Mouse (Mus musculus) heart, postnatal 0 days (tissue): ENCODE measurements around the gene Elp6. TPM values are rescaled to one million over a fixed set of nuclear protein-coding genes. Genes with fewer than 3 reads are reported as not detected.

Experiments
- ATAC-seq: fragments of 200-750 bp; cut with Nextera tagmentation; 2 replicates; pipeline ENCODE4 v1.8.0; 2017; ENCODE audit warnings: low read depth, moderate number of reproducible peaks, moderate library complexity; ENCODE audit not compliant: insufficient read depth
- DNase-seq: peaks from one replicate; pipeline ENCODE4 v3.0.0-alpha.2; 2016; ENCODE audit warnings: low spot score
- H3K27ac ChIP-seq: fragments of 300-500 bp; sonication (generic); 2 replicates; pipeline ENCODE4 v1.5.1; 2014; ENCODE audit warnings: low read depth, mild to moderate bottlenecking
- H3K27me3 ChIP-seq: fragments of 300-500 bp; sonication (generic); 2 replicates; pipeline ENCODE4 v1.6.1; 2014; ENCODE audit warnings: low read length, mixed read lengths; ENCODE audit not compliant: control insufficient read depth, insufficient read depth
- H3K36me3 ChIP-seq: fragments of 300-500 bp; sonication (generic); replicated peaks from 2 replicates; pipeline ENCODE4 v1.6.1; 2014; ENCODE audit warnings: low read length, mixed read lengths; ENCODE audit not compliant: control insufficient read depth, insufficient read depth
- H3K4me1 ChIP-seq: fragments of 300-500 bp; sonication (generic); 2 replicates; pipeline ENCODE4 v1.6.1; 2014; ENCODE audit warnings: antibody characterized with exemption; ENCODE audit not compliant: control insufficient read depth, insufficient read depth
- H3K4me2 ChIP-seq: fragments of 300-500 bp; sonication (generic); 2 replicates; pipeline ENCODE4 v1.6.1; 2014; ENCODE audit warnings: low read depth, mild to moderate bottlenecking, low read length, moderate library complexity
- H3K4me3 ChIP-seq: fragments of 300-500 bp; sonication (generic); 2 replicates; pipeline ENCODE4 v1.5.1; 2014; ENCODE audit warnings: low read depth, low read length
- H3K9ac ChIP-seq: fragments of 300-500 bp; sonication (generic); replicated peaks from 2 replicates; pipeline ENCODE4 v1.6.1; 2014; ENCODE audit warnings: low read depth, low read length, mixed read lengths
- H3K9me3 ChIP-seq: fragments of 300-500 bp; sonication (generic); replicated peaks from 2 replicates; pipeline ENCODE4 v1.6.1; 2016; ENCODE audit warnings: low read length; ENCODE audit not compliant: control insufficient read depth
- CTCF ChIP-seq: IDR thresholded peaks from 2 replicates; pipeline ENCODE4 v1.5.1; 2016; ENCODE audit warnings: antibody characterized with exemption, control low read depth, low read depth
- EP300 ChIP-seq: IDR thresholded peaks from 2 replicates; pipeline ENCODE4 v1.6.1; 2016; ENCODE audit warnings: antibody characterized with exemption, low read depth
- WGBS: fragments of 180-500 bp; shearing (Covaris S2); extraction: QIAGEN DNeasy Blood & Tissue Kit; methylation state at CpG from one replicate; pipeline ENCODE4 v1.1.7; 2014; 5-methylcytosine and 5-hydroxymethylcytosine counted together
- polyA plus RNA-seq: library from polyadenylated mRNA; unstranded; fragments of >200 nt; fragmentation: Nextera tagmentation; extraction: Ambion mirVana; gene quantifications from 2 replicates; pipeline ENCODE4 v1.2.1, GENCODE M21; 2015
- total RNA-seq: library from RNA; depleted of rRNA; stranded (reverse); fragments of >200 nt; gene quantifications from 2 replicates; pipeline ENCODE4 v1.2.3, GENCODE M21; 2014; ENCODE audit warnings: low replicate concordance

Gene Elp6
- total and polyA plus RNA-seq, 2 experiments from 2014 or later, result 6.8 to 21.9 TPM

- H3K9me3 ChIP-seq, result peaks cover 7% of the 10 kb centered on the region; the same call in 1 of the 2 replicates
- DNase-seq (peak; percentile 79), ATAC-seq (peak; percentile 82)
- no peaks in the 10 kb centered on the region for H3K4me1 ChIP-seq
- H3K36me3 ChIP-seq, result no peaks in the 10 kb centered on the region
- no peak overlapping the region for H3K9ac ChIP-seq
- H3K4me2 ChIP-seq, result no peak overlapping the region
- no peak overlapping the region for H3K27ac ChIP-seq
- no peak for TF ChIP-seq EP300
- TF ChIP-seq CTCF, result peak; percentile 94
- WGBS, result 2% methylated on average over 5 of the region's 5 CpGs
- H3K27me3 ChIP-seq, result no peaks in the 10 kb centered on the region
- H3K4me3 ChIP-seq, result no peak overlapping the region
Measured at GRCm38 (mm10) chr9:110296867-110297627, 7.9 kb upstream of the Elp6 start.

GRCm38 (mm10) chr9:110304516-110304915, 457 bp upstream of the Elp6 start:
- Histone ChIP-seq H3K36me3 (no peaks in the 10 kb centered on the region), H3K4me1 (peaks cover 4% of the 10 kb centered on the region; the same call in 1 of the 2 replicates), H3K4me3 (peak overlapping the region; percentile 59), H3K27ac (peak overlapping the region; percentile 75), H3K9ac (peak overlapping the region; percentile 38), H3K4me2 (peak overlapping the region; percentile 76), H3K27me3 (no peaks in the 10 kb centered on the region), H3K9me3 (peaks cover 7% of the 10 kb centered on the region; the same call in 1 of the 2 replicates)
- 8% methylated on average over 4 of the region's 4 CpGs for whole genome bisulfite sequencing
- ATAC-seq, result no peak; the same call in 1 of the 2 replicates
- DNase-seq, result no peak
- TF ChIP-seq CTCF (peak; percentile 16; the same call in 1 of the 2 replicates), EP300 (no peak)

GRCm38 (mm10) chr9:110306371-110306770, 1.4 kb downstream of the Elp6 start:
- no peak for TF ChIP-seq EP300
- peaks cover 5% of the 10 kb centered on the region; the same call in 1 of the 2 replicates for H3K9me3 ChIP-seq
- no peak overlapping the region for H3K4me3 ChIP-seq
- no peak overlapping the region for H3K4me2 ChIP-seq
- H3K36me3 ChIP-seq, result peaks cover 11% of the 10 kb centered on the region
- no peaks in the 10 kb centered on the region for H3K27me3 ChIP-seq
- 82% methylated on average over 5 of the region's 5 CpGs for WGBS
- H3K27ac ChIP-seq, result no peak overlapping the region
- peaks cover 4% of the 10 kb centered on the region; the same call in 1 of the 2 replicates for H3K4me1 ChIP-seq
- DNase-seq, result no peak
- no peak for ATAC-seq
- no peak overlapping the region for H3K9ac ChIP-seq

GRCm38 (mm10) chr9:110314706-110315105, 9.7 kb downstream of the Elp6 start:
- Histone ChIP-seq H3K4me2 (no peak overlapping the region), H3K4me1 (no peaks in the 10 kb centered on the region), H3K27me3 (no peaks in the 10 kb centered on the region), H3K9me3 (no peaks in the 10 kb centered on the region), H3K4me3 (no peak overlapping the region), H3K36me3 (peaks cover 38% of the 10 kb centered on the region), H3K27ac (no peak overlapping the region), H3K9ac (no peak overlapping the region)
- DNase-seq (no peak), ATAC-seq (no peak)
- WGBS, result 66% methylated on average over 5 of the region's 5 CpGs
- TF ChIP-seq EP300 (no peak), CTCF (no peak)

GRCm38 (mm10) chr9:110315410-110315809, 10.4 kb downstream of the Elp6 start:
- ATAC-seq (no peak), DNase-seq (no peak)
- Histone ChIP-seq H3K9ac (no peak overlapping the region), H3K36me3 (peaks cover 33% of the 10 kb centered on the region), H3K4me2 (no peak overlapping the region), H3K9me3 (no peaks in the 10 kb centered on the region), H3K4me1 (no peaks in the 10 kb centered on the region), H3K27me3 (no peaks in the 10 kb centered on the region), H3K4me3 (no peak overlapping the region), H3K27ac (no peak overlapping the region)
- TF ChIP-seq CTCF (no peak), EP300 (no peak)
- 85% methylated on average over 6 of the region's 6 CpGs for WGBS

- 92% methylated on average over 8 of the region's 8 CpGs for WGBS
- DNase-seq, result no peak
- Histone ChIP-seq H3K36me3 (peaks cover 29% of the 10 kb centered on the region), H3K4me3 (no peak overlapping the region), H3K27me3 (no peaks in the 10 kb centered on the region), H3K27ac (no peak overlapping the region), H3K9me3 (no peaks in the 10 kb centered on the region), H3K9ac (no peak overlapping the region), H3K4me1 (no peaks in the 10 kb centered on the region), H3K4me2 (no peak overlapping the region)
- TF ChIP-seq CTCF, result no peak
- no peak for TF ChIP-seq EP300
- ATAC-seq, result no peak
Measured at GRCm38 (mm10) chr9:110315904-110316303, 10.9 kb downstream of the Elp6 start.
